Mouse (Mus musculus): Measurements from ENCODE around the gene Ahcyl2.

DNA sequence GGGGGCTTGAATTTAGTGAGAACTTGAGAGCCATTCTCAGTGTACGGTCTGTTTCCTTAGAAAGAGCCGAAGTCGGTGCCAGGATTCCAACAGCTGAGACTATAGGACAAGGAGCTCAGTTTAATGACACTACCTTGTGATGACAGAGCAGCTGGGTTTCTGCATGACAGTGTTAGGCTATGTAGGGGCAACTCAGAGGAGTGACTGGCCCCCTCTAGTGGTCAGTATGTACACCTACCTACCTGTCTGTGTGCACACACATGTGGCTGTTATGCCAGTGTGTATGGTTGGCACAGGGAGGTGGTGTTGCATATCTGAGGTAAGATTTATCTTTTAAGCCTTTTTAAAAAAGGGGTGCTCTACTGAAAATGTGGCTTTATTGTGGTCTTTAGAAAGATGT lies 92.4 kb downstream of the Ahcyl2 start:
- TF ChIP-seq EP300 (optimal IDR thresholded peaks at IDR 0.05) (no peak), CTCF (IDR thresholded peaks at IDR 0.05; ENCODE audit: low read depth) (peak; percentile 74)

Data from stomach, postnatal 0 days (tissue).